Mouse (Mus musculus) embryo, embryonic 10 days (tissue): ENCODE measurements around the gene Trir.

ENCODE experiments used
- DNase-seq: peaks from one replicate; pipeline ENCODE4 v3.0.0-alpha.2; 2015; ENCODE audit warnings: low spot score

Trir gene

GRCm38 (mm10) chr8:85036718-85037365, 10.2 kb downstream of the Trir start, which contains the start of gene Tnpo2:
TSS of gene Tnpo2 (plus strand) at chr8:85036915.
- DNase-seq, result peak; percentile 98

- DNase-seq, result peak; percentile 72
These were observed 10.7 kb downstream of the Trir start for GRCm38 (mm10) chr8:85037366-85037680.

- DNase-seq, result peak; percentile 68
These were observed 11.3 kb downstream of the Trir start for GRCm38 (mm10) chr8:85037681-85038531.

GRCm38 (mm10) chr8:85043619-85044018, 17.0 kb downstream of the Trir start:
- DNase-seq, result no peak

GRCm38 (mm10) chr8:85057367-85057766, 30.7 kb downstream of the Trir start:
- no peak for DNase-seq

- peak; percentile 95 for DNase-seq
These were observed 33.4 kb downstream of the Trir start, which contains the start of gene Fbxw9 for GRCm38 (mm10) chr8:85059879-85060616. TSS of gene Fbxw9 (plus strand) at chr8:85060055.

- no peak for DNase-seq
These were observed 36.0 kb downstream of the Trir start for GRCm38 (mm10) chr8:85062603-85063002.

- no peak for DNase-seq
These were observed 38.6 kb downstream of the Trir start for GRCm38 (mm10) chr8:85065213-85065612.

- DNase-seq, result no peak
These were observed 40.5 kb downstream of the Trir start for GRCm38 (mm10) chr8:85067155-85067554.

GRCm38 (mm10) chr8:85067982-85068381, 41.4 kb downstream of the Trir start, which contains the start of gene Gm5741:
TSS of gene Gm5741 (minus strand) at chr8:85067982.
- no peak for DNase-seq

GRCm38 (mm10) chr8:85071041-85071440, 44.4 kb downstream of the Trir start:
- DNase-seq, result peak; percentile 23

GRCm38 (mm10) chr8:85071514-85072281, 45.1 kb downstream of the Trir start, which contains the start of gene Dhps:
TSS of gene Dhps (plus strand) at chr8:85071757.
- DNase-seq, result peak; percentile 98

- no peak for DNase-seq
These were observed 45.8 kb downstream of the Trir start for GRCm38 (mm10) chr8:85072364-85072929.

- DNase-seq, result no peak
These were observed 46.5 kb downstream of the Trir start for GRCm38 (mm10) chr8:85073041-85073612.

- DNase-seq, result no peak
These were observed 47.5 kb downstream of the Trir start for GRCm38 (mm10) chr8:85074167-85074566.

- DNase-seq, result no peak
These were observed 48.0 kb downstream of the Trir start for GRCm38 (mm10) chr8:85074617-85075016.

GRCm38 (mm10) chr8:85076001-85076400, 49.4 kb downstream of the Trir start:
- peak; percentile 64 for DNase-seq

GRCm38 (mm10) chr8:85076993-85077392, 50.4 kb downstream of the Trir start:
- peak; percentile 94 for DNase-seq
